Mouse (Mus musculus): Measurements from ENCODE around the gene Cgnl1.

- TF ChIP-seq MEF2A (IDR thresholded peaks at IDR 0.05; ENCODE audit: borderline replicate concordance, low read depth, low read length) (no peak), POLR2A (IDR thresholded peaks at IDR 0.05; ENCODE audit: low read depth, low read length) (no peak), E2F4 (IDR thresholded peaks at IDR 0.05; ENCODE audit: insufficient replicate concordance, low read depth, low read length) (no peak), CTCF (conservative IDR thresholded peaks at IDR 0.05 in 1 of 2, IDR thresholded peaks at IDR 0.05 in 1 of 2; ENCODE audit: low read depth in 2 of 2, low read length in 2 of 2) (no peak), MYC (IDR thresholded peaks at IDR 0.05; ENCODE audit: low read depth, low read length) (no peak), USF1 (IDR thresholded peaks at IDR 0.05; ENCODE audit: low read depth, low read length) (no peak), ELF1 (IDR thresholded peaks at IDR 0.05; ENCODE audit: low read depth, low read length) (no peak), EP300 (IDR thresholded peaks at IDR 0.05; ENCODE audit: low read length) (no peak), ETS1 (conservative IDR thresholded peaks at IDR 0.05; ENCODE audit: low read depth, low read length) (no peak), ZKSCAN1 (IDR thresholded peaks at IDR 0.05; ENCODE audit: borderline replicate concordance, low read depth, low read length) (no peak)
Observed at GRCm38 (mm10) chr9:71604914-71605635, 166.3 kb downstream of the Cgnl1 start.
